ENCODE assay signal across 8 mouse cellular contexts in the genomic region with DNA sequence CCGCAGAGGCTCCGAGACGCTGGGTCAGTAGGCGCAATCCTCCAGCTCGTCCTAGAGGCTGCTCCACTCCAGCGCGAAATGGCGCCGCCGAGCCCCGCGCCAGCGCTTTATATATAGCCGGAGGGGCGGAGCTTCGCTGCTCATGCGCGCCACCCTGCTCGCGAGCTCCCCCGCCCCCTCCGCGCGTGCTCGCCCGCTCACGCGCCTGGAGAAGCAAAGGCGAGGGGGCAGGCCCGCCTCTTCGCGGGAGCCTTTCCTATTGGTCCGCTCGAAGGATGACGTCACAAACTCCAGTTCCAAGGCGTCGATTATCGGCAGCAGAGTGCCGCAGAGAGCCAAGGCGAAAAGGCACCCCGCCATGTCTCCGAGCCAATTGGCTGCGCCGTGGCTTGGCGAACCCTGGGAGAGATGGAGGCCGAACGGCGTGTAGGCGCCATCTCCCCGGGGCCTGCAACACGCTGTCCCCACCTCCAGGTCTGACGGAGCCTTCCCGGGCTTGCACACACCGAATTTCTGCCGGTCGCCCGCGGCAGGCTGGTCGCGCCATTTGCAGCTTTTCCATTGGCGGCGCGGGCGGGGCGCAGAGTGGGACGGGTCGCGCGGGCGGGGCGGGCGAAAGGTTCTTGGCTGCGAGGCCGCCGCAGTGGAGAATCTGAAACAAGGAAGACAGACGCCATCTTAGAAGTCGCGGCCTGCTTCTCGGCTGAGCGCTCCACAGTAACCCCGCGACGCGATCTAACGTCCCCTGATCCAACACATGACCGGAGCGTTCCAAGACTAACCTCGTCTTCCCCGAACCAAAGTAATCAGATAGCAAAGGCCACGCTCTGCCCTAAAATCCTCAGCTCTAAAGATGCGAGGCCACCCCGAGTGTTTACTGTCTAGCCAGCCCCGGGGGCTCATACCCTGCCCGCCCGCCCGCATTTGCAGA. TPM values are rescaled to one million over a fixed set of nuclear protein-coding genes. Genes with fewer than 3 reads are reported as not detected.
DNase-seq lines count a peak whose midpoint lies in the region; ATAC-seq and TF ChIP-seq lines count a peak whose summit lies in the region.

Gene H2-DMa, plus strand, starts transcription at position 293 of the 931 bp plus-strand sequence.

- H3K4me1 ChIP-seq in erythroblast, embryonic 14.5 days (ENCODE audit: control insufficient read depth) = peaks cover 83% of the 10 kb centered on the region
- H3K4me1 ChIP-seq in heart, embryonic 11.5 days (ENCODE audit: control insufficient read depth, insufficient read depth, low read length) = peaks cover 22% of the 10 kb centered on the region
- peaks cover 38% of the 10 kb centered on the region for H3K4me1 ChIP-seq in kidney, embryonic 16.5 days (ENCODE audit: insufficient read depth, low read length)
- H3K4me1 ChIP-seq in liver, adult 2 months (ENCODE audit: control insufficient read depth, insufficient read depth, low read length) = peaks cover 17% of the 10 kb centered on the region

- peak; percentile 98 to 99 for DNase-seq in B cell, adult 2 months
- DNase-seq in brain, embryonic 14.5 days (ENCODE audit: low read depth) = peak; percentile 100
- DNase-seq in liver, adult 2 months (ENCODE audit: extremely low read depth, low read depth, low spot score) = peak; percentile 94
- peak; percentile 99 for DNase-seq in splenic B cell, adult 2 months (ENCODE audit: low read depth, low spot score)

- H3K9ac ChIP-seq in heart, embryonic 11.5 days (ENCODE audit: low read depth, low read length) = peak within 1 kb of the TSS; percentile 99
- H3K9ac ChIP-seq in kidney, embryonic 16.5 days (replicated peaks; ENCODE audit: low read length) = peak within 1 kb of the TSS; percentile 99
- H3K9ac ChIP-seq in liver, adult 2 months (ENCODE audit: low read depth, low read length) = peak within 1 kb of the TSS; percentile 97

- H3K36me3 ChIP-seq in erythroblast, embryonic 14.5 days (ENCODE audit: control insufficient read depth) = peaks cover 47% of the 10 kb centered on the region
- H3K36me3 ChIP-seq in heart, embryonic 11.5 days (ENCODE audit: control insufficient read depth, insufficient read depth, low read length) = peaks cover 30% of the 10 kb centered on the region
- H3K36me3 ChIP-seq in kidney, embryonic 16.5 days (ENCODE audit: insufficient read depth, low read length) = peaks cover 41% of the 10 kb centered on the region
- peaks cover 36% of the 10 kb centered on the region for H3K36me3 ChIP-seq in liver, adult 2 months (ENCODE audit: control insufficient read depth, insufficient read depth, low read length)
- peaks cover 35% of the 10 kb centered on the region for H3K36me3 ChIP-seq in myocyte (ENCODE audit: control insufficient read depth, insufficient read depth)
- peaks cover 32% of the 10 kb centered on the region for H3K36me3 ChIP-seq in splenic B cell, adult 2 months (ENCODE audit: control insufficient read depth, insufficient read depth, low read length, poor library complexity, severe bottlenecking)

- H3K4me2 ChIP-seq in heart, embryonic 11.5 days = peak within 1 kb of the TSS; percentile 98
- peak within 1 kb of the TSS; percentile 99 for H3K4me2 ChIP-seq in kidney, embryonic 16.5 days (replicated peaks; ENCODE audit: low read depth, low read length)
- peak within 1 kb of the TSS; percentile 80 for H3K4me2 ChIP-seq in myocyte (ENCODE audit: low read depth)

- ATAC-seq in heart, embryonic 11.5 days (replicated peaks; ENCODE audit: insufficient number of reproducible peaks, low FRiP score, low TSS enrichment) = peak; percentile 77
- peak; percentile 74 for ATAC-seq in kidney, embryonic 16.5 days (ENCODE audit: low FRiP score, low TSS enrichment)

- under 1% methylated on average over 96 of the region's 96 CpGs for WGBS in heart, embryonic 11.5 days (ENCODE audit: insufficient replicate concordance)
- under 1% methylated on average over 96 of the region's 96 CpGs for WGBS in kidney, embryonic 16.5 days
- under 1% methylated on average over 96 of the region's 96 CpGs for WGBS in liver, adult 2 months

- no peaks in the 10 kb centered on the region for H3K27me3 ChIP-seq in erythroblast, embryonic 14.5 days (ENCODE audit: control insufficient read depth)
- H3K27me3 ChIP-seq in heart, embryonic 11.5 days (ENCODE audit: control insufficient read depth, insufficient read depth, low read length) = no peaks in the 10 kb centered on the region
- no peaks in the 10 kb centered on the region for H3K27me3 ChIP-seq in kidney, embryonic 16.5 days (ENCODE audit: insufficient read depth, low read length)
- H3K27me3 ChIP-seq in liver, adult 2 months (ENCODE audit: control insufficient read depth, insufficient read depth, low read length) = no peaks in the 10 kb centered on the region
- no peaks in the 10 kb centered on the region for H3K27me3 ChIP-seq in myocyte (ENCODE audit: control insufficient read depth, insufficient read depth, insufficient read length)
- H3K27me3 ChIP-seq in splenic B cell, adult 2 months (ENCODE audit: control insufficient read depth, insufficient read depth, low read length, poor library complexity, severe bottlenecking) = no peaks in the 10 kb centered on the region

- no peak for TF ChIP-seq CTCF in brain, embryonic 14.5 days (IDR thresholded peaks at IDR 0.05; ENCODE audit: borderline replicate concordance, extremely low read depth, insufficient read depth, insufficient read length)
- TF ChIP-seq CTCF in liver, adult 2 months (IDR thresholded peaks at IDR 0.05; ENCODE audit: low read depth, low read length) = no peak

- H3K4me3 ChIP-seq in erythroblast, embryonic 14.5 days (replicated peaks) = peak within 1 kb of the TSS; percentile 100
- H3K4me3 ChIP-seq in heart, embryonic 11.5 days (ENCODE audit: low read depth, low read length) = peak within 1 kb of the TSS; percentile 99
- H3K4me3 ChIP-seq in kidney, embryonic 16.5 days (ENCODE audit: low read length) = peak within 1 kb of the TSS; percentile 100
- H3K4me3 ChIP-seq in liver, adult 2 months (ENCODE audit: insufficient read depth, low read depth, low read length) = peak within 1 kb of the TSS; percentile 95
- H3K4me3 ChIP-seq in myocyte = peak within 1 kb of the TSS; percentile 99

- TF ChIP-seq POLR2A in brain, embryonic 14.5 days (IDR thresholded peaks at IDR 0.05; ENCODE audit: borderline replicate concordance, extremely low read depth, insufficient read depth, insufficient read length, poor library complexity, severe bottlenecking) = peak; percentile 98
- TF ChIP-seq POLR2A in liver, adult 2 months (IDR thresholded peaks at IDR 0.05; ENCODE audit: extremely low read depth, insufficient read depth, low read length) = peak; percentile 100
- TF ChIP-seq POLR2A in myocyte (IDR thresholded peaks at IDR 0.05; ENCODE audit: insufficient read length, low read depth) = peak; percentile 78

- peaks cover 26% of the 10 kb centered on the region for H3K79me2 ChIP-seq in liver, adult 2 months (ENCODE audit: control insufficient read depth, insufficient read depth, low read length)
- peaks cover 65% of the 10 kb centered on the region for H3K79me2 ChIP-seq in myocyte (ENCODE audit: control insufficient read depth, insufficient read depth)

- no peaks in the 10 kb centered on the region for H3K9me3 ChIP-seq in erythroblast, embryonic 14.5 days (ENCODE audit: control insufficient read depth, low read length)
- no peaks in the 10 kb centered on the region for H3K9me3 ChIP-seq in heart, embryonic 11.5 days (replicated peaks; ENCODE audit: control insufficient read depth, low read length)
- no peaks in the 10 kb centered on the region for H3K9me3 ChIP-seq in kidney, embryonic 16.5 days (ENCODE audit: low read length)

- peak within 1 kb of the TSS; percentile 37 for H3ac ChIP-seq in myocyte (ENCODE audit: control insufficient read depth, insufficient read length)

- H3K27ac ChIP-seq in heart, embryonic 11.5 days (ENCODE audit: low read depth, low read length) = peak within 1 kb of the TSS; percentile 100
- H3K27ac ChIP-seq in kidney, embryonic 16.5 days (ENCODE audit: low read length) = peak within 1 kb of the TSS; percentile 100
- H3K27ac ChIP-seq in liver, adult 2 months (replicated peaks; ENCODE audit: insufficient read depth, low read depth, low read length) = peak within 1 kb of the TSS; percentile 99

TF ChIP-seq in myocyte, 11 proteins besides CTCF, POLR2A, EP300 and RAD21:
- peak; percentile 95 for TF ChIP-seq POLR2AphosphoS2 (IDR thresholded peaks at IDR 0.05; ENCODE audit: insufficient read length, low read depth)
- no peak for TF ChIP-seq MAX (IDR thresholded peaks at IDR 0.05; ENCODE audit: low read depth)
- TF ChIP-seq USF1 (IDR thresholded peaks at IDR 0.05; ENCODE audit: low read depth) = no peak
- TF ChIP-seq CEBPB (IDR thresholded peaks at IDR 0.05; ENCODE audit: insufficient read depth, poor library complexity, severe bottlenecking) = no peak
- peak; percentile 31 for TF ChIP-seq REST (IDR thresholded peaks at IDR 0.05; ENCODE audit: insufficient read depth, insufficient read length)
- TF ChIP-seq SRF (IDR thresholded peaks at IDR 0.05; ENCODE audit: control insufficient read depth, insufficient read length, low read depth) = peak; percentile 9
- no peak for TF ChIP-seq TCF3 (IDR thresholded peaks at IDR 0.05; ENCODE audit: insufficient read length, low read depth)
- peak in 1 of 3 experiments; percentile 28 for TF ChIP-seq MYOG (IDR thresholded peaks at IDR 0.05; ENCODE audit: control insufficient read depth in 1 of 3, insufficient read depth in 1 of 3, insufficient read length in 2 of 3, low read depth in 2 of 3)
- no peak for TF ChIP-seq TCF12 (IDR thresholded peaks at IDR 0.05; ENCODE audit: insufficient read depth, poor library complexity, severe bottlenecking)
- peak; percentile 17 for TF ChIP-seq E2F4 (IDR thresholded peaks at IDR 0.05; ENCODE audit: insufficient read depth)
- TF ChIP-seq MYOD1 (IDR thresholded peaks at IDR 0.05; ENCODE audit: control insufficient read depth in 1 of 3, insufficient read length in 2 of 3, low read depth in 2 of 3) = peak in 1 of 3 experiments; percentile 1

RNA-seq across cellular contexts. Expression of gene H2-DMa, which starts in this region (rescaled TPM):
- 12.0 and 16.4 TPM in 2 replicates for polyA plus RNA-seq in brain, embryonic 14.5 days (2012; rRNA removed)
- polyA plus RNA-seq in erythroblast, embryonic 14.5 days (2012) = 0.46 and 1.0 TPM in 2 replicates
- polyA plus RNA-seq in heart, embryonic 11.5 days (2014; fragmentation: Nextera tagmentation; extraction: Ambion mirVana) = 6.2 and 8.1 TPM in 2 replicates
- polyA plus RNA-seq in kidney, embryonic 16.5 days (2015; fragmentation: Nextera tagmentation; extraction: Ambion mirVana) = 18.3 and 19.0 TPM in 2 replicates
- total RNA-seq in liver, adult 2 months (2014; rRNA removed) = 7.1 and 8.5 TPM in 2 replicates
- polyA plus RNA-seq in liver, adult 2 months (2012; rRNA removed) = 8.3 and 13.1 TPM in 2 replicates
- 7.2 TPM for polyA plus RNA-seq in myocyte (2012; fragmentation: generic; extraction: Trizol)

Comparison
In these comparisons a context has a peak if more than half of its experiments do, and no peak if none do; other contexts are left out.
1. Peak in every context shown above with its lines: DNase-seq, ATAC-seq, H3K4me3 ChIP-seq and H3K27ac ChIP-seq.